34 mouse cellular contexts compared by ENCODE assay signal in the genomic region with DNA sequence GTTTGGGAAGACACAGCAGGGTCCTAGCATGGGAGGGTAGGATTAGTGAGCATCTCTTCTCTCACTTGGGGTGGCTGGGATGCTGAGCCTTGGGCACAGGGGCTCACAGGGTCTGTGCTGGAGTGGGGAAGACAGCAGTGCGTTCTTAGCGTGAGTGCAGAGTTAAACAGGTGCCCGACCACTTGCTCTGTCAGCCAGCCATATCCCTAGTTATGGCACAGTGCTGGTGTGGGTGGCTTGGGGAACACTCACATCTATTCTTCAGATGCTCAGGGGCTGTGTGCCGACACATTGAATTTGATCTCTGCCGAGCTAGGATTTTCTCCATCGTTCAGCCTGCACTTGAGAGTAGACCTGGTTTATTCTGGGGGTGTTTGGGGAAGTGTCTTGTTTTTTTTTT.
DNase-seq lines count a peak whose midpoint lies in the region; ATAC-seq and TF ChIP-seq lines count a peak whose summit lies in the region.
"Had no signal": no experiment of that assay in that cellular context is flagged by ENCODE, and none has a peak within 500 bp of the region (broad histone marks: within the 10 kb centered on the region; RNA-seq: fewer than 3 reads in every experiment).

No protein-coding gene starts in this region.

- no peak for ATAC-seq in kidney, embryonic 14.5 days (ENCODE audit: low FRiP score, low TSS enrichment)
- 0 out of 2 replicates have a peak, but pooled peaks have one; percentile 24 for ATAC-seq in midbrain, embryonic 13.5 days
- no peak for ATAC-seq in midbrain, embryonic 15.5 days (replicated peaks)
- no peak for ATAC-seq in hindbrain, embryonic 11.5 days (ENCODE audit: low FRiP score)
- ATAC-seq: CD4-positive, CD25-positive, alpha-beta regulatory T cell, adult 4 months; hindbrain, postnatal 0 days; intestine, embryonic 15.5 days; lung, postnatal 0 days had no signal

- H3K4me2 ChIP-seq in kidney, embryonic 14.5 days (replicated peaks; ENCODE audit: low read depth, low read length): no peak overlapping the region
- H3K4me2 ChIP-seq in midbrain, embryonic 13.5 days (replicated peaks): no peak overlapping the region
- H3K4me2 ChIP-seq in midbrain, embryonic 15.5 days: no peak overlapping the region
- no peak overlapping the region for H3K4me2 ChIP-seq in hindbrain, embryonic 11.5 days (replicated peaks; ENCODE audit: low read depth, low read length)
- H3K4me2 ChIP-seq: embryonic facial prominence, embryonic 13.5 days; hindbrain, embryonic 12.5 days; intestine, embryonic 15.5 days; limb, embryonic 15.5 days; liver, embryonic 13.5 days had no signal

- DNase-seq in heart, adult 11 months: peak; percentile 83
- no peak for DNase-seq in heart, adult 9 months (ENCODE audit: low spot score in 2 of 2)
- no peak for DNase-seq in kidney, adult 2 months
- no peak for DNase-seq in hindbrain, embryonic 11.5 days (ENCODE audit: low spot score)
- DNase-seq: adrenal gland, postnatal 14 days; cerebellum, adult 11-12 months; cerebellum, adult 9-11 months; embryo, embryonic 11 days; gastrocnemius, postnatal 25 days; heart, adult 2 months; heart, postnatal 10 days; kidney, adult 8-10 months; kidney, postnatal 10 days; liver, embryonic 13.5 days; lung, adult 18-20 months; lung, postnatal 4 days; midbrain, embryonic 14.5 days; right cerebral cortex, postnatal 4 days; thymus, adult 2 months; thymus, postnatal 36 days had no signal

- no peaks in the 10 kb centered on the region for H3K36me3 ChIP-seq in kidney, embryonic 14.5 days (ENCODE audit: control insufficient read depth, insufficient read depth, low read length)
- no peaks in the 10 kb centered on the region for H3K36me3 ChIP-seq in kidney, adult 2 months (ENCODE audit: control insufficient read depth, insufficient read depth, low read length)
- no peaks in the 10 kb centered on the region for H3K36me3 ChIP-seq in midbrain, embryonic 13.5 days
- no peaks in the 10 kb centered on the region for H3K36me3 ChIP-seq in midbrain, embryonic 15.5 days (replicated peaks)
- H3K36me3 ChIP-seq in hindbrain, embryonic 11.5 days (ENCODE audit: control insufficient read depth, insufficient read depth, low read length): no peaks in the 10 kb centered on the region
- H3K36me3 ChIP-seq: embryonic facial prominence, embryonic 13.5 days; hindbrain, embryonic 12.5 days; intestine, embryonic 15.5 days; limb, embryonic 15.5 days; liver, embryonic 13.5 days had no signal

- no peak overlapping the region for H3K9ac ChIP-seq in kidney, embryonic 14.5 days (ENCODE audit: low read depth, low read length)
- no peak overlapping the region for H3K9ac ChIP-seq in midbrain, embryonic 13.5 days (replicated peaks)
- no peak overlapping the region for H3K9ac ChIP-seq in midbrain, embryonic 15.5 days
- H3K9ac ChIP-seq in hindbrain, embryonic 11.5 days (ENCODE audit: low read depth, low read length): no peak overlapping the region
- H3K9ac ChIP-seq: embryonic facial prominence, embryonic 13.5 days; hindbrain, embryonic 12.5 days; intestine, embryonic 15.5 days; limb, embryonic 15.5 days; liver, embryonic 13.5 days had no signal

- H3K9me3 ChIP-seq in kidney, embryonic 14.5 days (ENCODE audit: control insufficient read depth, low read length): no peaks in the 10 kb centered on the region
- H3K9me3 ChIP-seq in midbrain, embryonic 13.5 days: no peaks in the 10 kb centered on the region
- no peaks in the 10 kb centered on the region for H3K9me3 ChIP-seq in midbrain, embryonic 15.5 days
- no peaks in the 10 kb centered on the region for H3K9me3 ChIP-seq in hindbrain, embryonic 11.5 days (ENCODE audit: control insufficient read depth, low read length)
- H3K9me3 ChIP-seq: embryonic facial prominence, embryonic 13.5 days; hindbrain, embryonic 12.5 days; intestine, embryonic 15.5 days; limb, embryonic 15.5 days; liver, embryonic 13.5 days; megakaryocyte, embryonic 14.5 days had no signal

- no peak overlapping the region for H3K4me3 ChIP-seq in kidney, embryonic 14.5 days (ENCODE audit: low read length)
- H3K4me3 ChIP-seq in kidney, adult 2 months (ENCODE audit: insufficient read depth, low read depth, low read length): no peak overlapping the region
- H3K4me3 ChIP-seq in midbrain, embryonic 13.5 days (replicated peaks): no peak overlapping the region
- no peak overlapping the region for H3K4me3 ChIP-seq in midbrain, embryonic 15.5 days
- H3K4me3 ChIP-seq in hindbrain, embryonic 11.5 days (ENCODE audit: low read depth, low read length): no peak overlapping the region
- H3K4me3 ChIP-seq: embryonic facial prominence, embryonic 13.5 days; erythroblast, embryonic 14.5 days; heart, adult 2 months; hindbrain, embryonic 12.5 days; intestine, embryonic 15.5 days; left cerebral cortex, adult 2 months; limb, embryonic 15.5 days; liver, embryonic 13.5 days; megakaryocyte, embryonic 14.5 days had no signal

- no peak for TF ChIP-seq POLR2A in kidney, adult 2 months (IDR thresholded peaks at IDR 0.05; ENCODE audit: low read depth, low read length)

- peaks cover 45% of the 10 kb centered on the region for H3K4me1 ChIP-seq in kidney, embryonic 14.5 days (ENCODE audit: control insufficient read depth, insufficient read depth, low read length)
- H3K4me1 ChIP-seq in kidney, adult 2 months (ENCODE audit: control insufficient read depth, insufficient read depth, low read length): peaks cover 5% of the 10 kb centered on the region
- peaks cover 35% of the 10 kb centered on the region for H3K4me1 ChIP-seq in midbrain, embryonic 13.5 days (replicated peaks)
- H3K4me1 ChIP-seq in midbrain, embryonic 15.5 days: peaks cover 8% of the 10 kb centered on the region
- peaks cover 2% of the 10 kb centered on the region; the same call in 1 of the 2 replicates for H3K4me1 ChIP-seq in hindbrain, embryonic 11.5 days (replicated peaks; ENCODE audit: control insufficient read depth, insufficient read depth, low read length)
- H3K4me1 ChIP-seq: liver, embryonic 13.5 days; megakaryocyte, embryonic 14.5 days had no signal

- H3K27ac ChIP-seq in kidney, embryonic 14.5 days (ENCODE audit: low read depth, low read length): 0 out of 2 replicates have a peak overlapping the region, but pooled peaks have one; percentile 26
- H3K27ac ChIP-seq in kidney, adult 2 months (ENCODE audit: insufficient read depth, low read depth, low read length): no peak overlapping the region
- no peak overlapping the region for H3K27ac ChIP-seq in midbrain, embryonic 13.5 days
- H3K27ac ChIP-seq in midbrain, embryonic 15.5 days: no peak overlapping the region
- no peak overlapping the region for H3K27ac ChIP-seq in hindbrain, embryonic 11.5 days (ENCODE audit: low read depth, low read length)
- H3K27ac ChIP-seq: embryonic facial prominence, embryonic 13.5 days; heart, adult 2 months; hindbrain, embryonic 12.5 days; hindbrain, postnatal 0 days; intestine, embryonic 15.5 days; left cerebral cortex, adult 2 months; limb, embryonic 15.5 days; liver, embryonic 13.5 days; stomach, postnatal 0 days had no signal

- no peak for TF ChIP-seq CTCF in kidney, adult 2 months (conservative IDR thresholded peaks at IDR 0.05; ENCODE audit: insufficient read depth, insufficient read length, low read depth, low read length)

- H3K27me3 ChIP-seq in kidney, embryonic 14.5 days (ENCODE audit: control insufficient read depth, insufficient read depth, low read length): no peaks in the 10 kb centered on the region
- no peaks in the 10 kb centered on the region for H3K27me3 ChIP-seq in kidney, adult 2 months (replicated peaks; ENCODE audit: control insufficient read depth, insufficient read depth, low read length)
- H3K27me3 ChIP-seq in midbrain, embryonic 13.5 days: no peaks in the 10 kb centered on the region
- H3K27me3 ChIP-seq in midbrain, embryonic 15.5 days (replicated peaks): no peaks in the 10 kb centered on the region
- H3K27me3 ChIP-seq in hindbrain, embryonic 11.5 days (ENCODE audit: control insufficient read depth, insufficient read depth, low read length): no peaks in the 10 kb centered on the region
- H3K27me3 ChIP-seq: embryonic facial prominence, embryonic 13.5 days; hindbrain, embryonic 12.5 days; intestine, embryonic 15.5 days; limb, embryonic 15.5 days; liver, embryonic 13.5 days had no signal

- WGBS in kidney, embryonic 14.5 days: 61% methylated on average over 6 of the region's 6 CpGs
- 87% methylated on average over 6 of the region's 6 CpGs for WGBS in kidney, adult 2 months
- 87% methylated on average over 6 of the region's 6 CpGs for WGBS in midbrain, embryonic 13.5 days
- WGBS in midbrain, embryonic 15.5 days: 86% methylated on average over 6 of the region's 6 CpGs
- 85% methylated on average over 6 of the region's 6 CpGs for WGBS in hindbrain, embryonic 11.5 days
